ENCODE assay signal across 15 mouse cellular contexts in the genomic region with DNA sequence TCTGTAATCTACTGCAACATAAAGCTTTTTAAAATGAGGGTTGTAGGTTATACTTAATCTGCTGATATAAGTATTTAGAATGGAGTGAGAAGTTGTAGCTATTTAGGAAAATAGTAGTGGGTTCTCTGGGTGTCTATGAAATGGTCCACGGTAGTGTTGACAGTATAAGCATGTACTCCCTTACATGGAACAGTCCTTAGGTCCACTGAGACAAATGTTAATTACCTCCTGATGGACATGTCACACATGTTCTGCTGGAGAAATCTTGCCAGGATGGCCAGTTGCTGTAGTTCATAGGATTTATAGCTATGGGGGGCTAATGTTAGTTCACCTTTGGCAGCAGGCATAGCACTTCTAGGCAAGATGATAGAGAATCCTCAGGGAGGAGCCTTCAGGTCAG.
"Had no signal": no experiment of that assay in that cellular context is flagged by ENCODE, and none has a peak within 500 bp of the region (broad histone marks: within the 10 kb centered on the region; RNA-seq: fewer than 3 reads in every experiment).

No protein-coding gene starts in this region.

- H3K4me2 ChIP-seq: neural tube, embryonic 15.5 days; stomach, embryonic 15.5 days had no signal

- DNase-seq: retina, postnatal 1 day; right cerebral cortex, adult 18-20 months; right cerebral cortex, postnatal 14 days; right cerebral cortex, postnatal 25 days; right cerebral cortex, postnatal 4 days; spleen, adult 18-20 months; thymus, adult 18-20 months; thymus, adult 2 months; thymus, postnatal 14 days; thymus, postnatal 25 days; thymus, postnatal 36 days; thymus, postnatal 4 days had no signal

- H3K4me1 ChIP-seq: neural tube, embryonic 15.5 days; stomach, embryonic 15.5 days had no signal

- H3K27ac ChIP-seq: neural tube, embryonic 15.5 days; stomach, embryonic 15.5 days; stomach, postnatal 0 days had no signal

- H3K36me3 ChIP-seq: neural tube, embryonic 15.5 days; stomach, embryonic 15.5 days had no signal

- H3K4me3 ChIP-seq: neural tube, embryonic 15.5 days; stomach, embryonic 15.5 days had no signal

- H3K9ac ChIP-seq: neural tube, embryonic 15.5 days; stomach, embryonic 15.5 days had no signal

- H3K27me3 ChIP-seq: neural tube, embryonic 15.5 days; stomach, embryonic 15.5 days had no signal

- H3K9me3 ChIP-seq: neural tube, embryonic 15.5 days; stomach, embryonic 15.5 days had no signal
